Mouse (Mus musculus): ENCODE results near the gene Gkn3. TPM values are rescaled to one million over a fixed set of nuclear protein-coding genes. Genes with fewer than 3 reads are reported as not detected.

Gkn3 gene
- total RNA-seq, 1 experiment from 2014 or later = not detected

DNA sequence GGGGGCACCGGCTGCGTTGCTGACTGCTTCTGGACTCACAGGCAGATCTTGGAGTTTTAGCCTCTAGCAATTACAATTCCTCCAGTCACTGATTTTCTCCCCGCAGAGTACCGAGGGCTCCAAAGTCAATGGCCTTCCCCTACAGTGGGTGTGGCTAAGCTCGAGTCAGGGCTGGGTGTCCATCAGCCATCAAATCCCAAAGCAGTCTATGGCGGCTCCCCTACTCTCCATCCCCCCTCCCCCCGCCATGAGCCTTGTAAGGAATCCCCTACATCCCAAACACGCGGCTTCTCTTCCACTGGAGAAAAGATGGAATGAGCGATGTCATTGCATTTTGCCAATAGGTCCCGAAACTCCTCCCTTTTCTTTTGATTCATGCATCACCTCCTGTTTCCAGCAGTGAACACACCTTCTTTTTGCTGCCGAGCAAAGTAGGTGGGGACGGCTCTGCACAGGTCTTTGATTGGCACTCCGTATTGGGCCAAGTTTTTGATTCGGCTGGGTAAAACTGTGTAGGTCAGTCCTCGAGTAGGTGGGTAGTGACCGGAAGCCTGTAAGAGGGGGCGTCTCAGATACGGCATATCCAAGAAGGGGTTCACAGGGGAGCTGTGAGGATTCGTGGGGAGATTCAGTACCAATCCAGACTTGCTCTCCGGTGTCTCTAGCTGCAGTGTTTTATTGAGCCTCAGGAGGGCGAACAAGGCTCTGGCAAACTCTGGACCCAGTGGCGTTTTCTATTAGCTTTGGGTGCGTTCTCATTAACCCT, 4.6 kb downstream of the Gkn3 start:
- no peak for ATAC-seq (replicated peaks; ENCODE audit: insufficient number of reproducible peaks, low FRiP score, low TSS enrichment, poor library complexity, severe bottlenecking)

DNA sequence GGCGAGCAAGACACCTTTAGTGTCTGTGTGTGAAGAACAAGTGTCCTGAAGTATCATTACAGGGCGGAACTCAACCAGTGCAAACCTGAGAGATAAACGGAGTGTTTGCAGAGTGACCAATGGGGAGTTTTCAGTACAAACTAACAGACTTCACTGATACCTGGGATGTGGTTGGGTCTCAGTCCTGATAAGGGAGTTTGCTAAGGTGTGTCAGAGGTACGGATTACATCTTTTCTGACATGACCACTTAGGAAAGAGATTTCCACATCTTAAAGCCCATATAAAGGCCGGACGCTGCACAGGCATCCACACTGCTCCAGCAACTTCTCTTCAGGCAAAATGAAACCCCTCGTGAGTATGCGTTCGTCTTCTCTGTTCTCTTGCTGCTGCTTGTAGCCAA, 15.7 kb downstream of the Gkn3 start, which contains the start of gene Gkn2:
Gene Gkn2 (plus strand): TSS at position 301 of the 400 bp plus-strand sequence.
- ATAC-seq (replicated peaks; ENCODE audit: insufficient number of reproducible peaks, low FRiP score, low TSS enrichment, poor library complexity, severe bottlenecking) = no peak

DNA sequence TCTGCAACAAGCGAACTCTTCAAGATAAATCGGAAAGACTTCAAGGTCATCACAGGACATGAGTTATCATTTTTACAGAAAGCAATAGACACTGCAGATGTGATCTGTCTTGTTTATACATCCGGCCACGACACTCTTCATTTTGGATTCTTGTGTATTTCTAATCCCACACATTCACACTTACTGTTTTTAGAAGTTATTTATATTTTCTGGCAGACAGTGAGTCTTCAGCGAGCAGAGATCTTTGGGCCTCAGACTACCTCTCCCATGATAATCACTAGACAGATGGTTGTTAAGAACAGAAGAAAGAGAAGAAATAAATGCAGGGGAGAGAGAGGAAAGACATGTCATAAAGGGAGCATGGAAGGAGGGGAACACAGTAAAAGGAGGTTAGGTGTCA, 19.5 kb downstream of the Gkn3 start:
- ATAC-seq (replicated peaks; ENCODE audit: insufficient number of reproducible peaks, low FRiP score, low TSS enrichment, poor library complexity, severe bottlenecking) = no peak

DNA sequence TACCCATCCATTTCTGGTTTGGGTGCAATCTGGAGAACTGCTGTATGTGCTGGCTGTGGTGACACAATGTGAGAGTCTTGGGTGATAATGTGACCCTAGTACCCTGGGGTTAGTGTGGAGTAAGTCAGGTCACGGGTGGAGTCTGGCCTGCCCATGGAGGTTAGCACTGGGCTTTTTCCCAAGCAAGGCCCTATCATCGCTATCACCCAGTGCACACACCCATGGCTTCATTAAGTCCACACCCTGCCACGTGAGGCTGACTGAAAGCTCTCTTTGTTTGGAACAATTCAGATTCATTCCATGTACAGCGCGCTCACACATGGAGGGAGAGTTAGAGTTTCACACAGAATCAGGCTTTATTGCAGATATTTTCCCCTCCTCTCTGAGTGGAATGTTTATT, 34.3 kb downstream of the Gkn3 start:
- no peak for ATAC-seq (replicated peaks; ENCODE audit: insufficient number of reproducible peaks, low FRiP score, low TSS enrichment, poor library complexity, severe bottlenecking)

DNA sequence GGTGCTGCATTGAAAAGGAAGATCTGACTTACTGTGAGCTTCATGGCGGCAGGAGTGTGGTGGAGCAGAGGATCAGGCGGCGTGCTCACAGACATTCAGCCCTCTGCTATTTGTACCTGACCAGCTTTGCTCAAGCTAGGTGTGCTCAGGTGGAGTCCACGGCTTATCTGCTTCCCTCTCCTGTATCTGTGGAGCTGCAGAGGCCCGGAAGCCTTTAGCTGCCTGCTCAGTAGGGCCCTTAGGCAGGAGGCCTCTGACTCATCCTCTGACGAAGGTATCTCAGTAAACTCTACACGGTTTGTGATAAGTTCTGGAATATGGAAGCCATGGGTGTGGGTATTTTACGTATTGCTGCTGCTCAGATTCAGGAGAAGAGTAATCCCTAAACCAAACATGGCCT, 37.9 kb downstream of the Gkn3 start, which contains the start of gene Gkn1:
Gene Gkn1 (minus strand): TSS at position 114 of the 400 bp plus-strand sequence.
- no peak for ATAC-seq (replicated peaks; ENCODE audit: insufficient number of reproducible peaks, low FRiP score, low TSS enrichment, poor library complexity, severe bottlenecking)

DNA sequence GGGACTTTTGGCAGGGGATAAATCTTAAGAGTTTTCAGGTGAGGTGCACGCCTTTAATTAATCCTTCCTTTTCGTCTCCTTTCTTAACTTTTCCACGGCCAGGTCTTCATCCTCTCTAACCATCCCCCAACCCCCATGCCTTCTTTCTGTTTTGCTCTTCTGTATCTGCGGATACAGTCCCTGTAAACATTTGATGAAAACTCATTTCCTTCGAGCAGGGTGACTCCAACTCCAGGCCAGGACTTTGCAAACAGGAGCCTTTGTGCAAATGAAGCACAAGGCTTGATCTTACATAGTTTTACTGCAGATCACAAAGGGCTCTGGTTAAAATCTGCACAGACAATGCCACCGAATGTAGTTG, 52.8 kb downstream of the Gkn3 start:
- no peak for ATAC-seq (replicated peaks; ENCODE audit: insufficient number of reproducible peaks, low FRiP score, low TSS enrichment, poor library complexity, severe bottlenecking)

DNA sequence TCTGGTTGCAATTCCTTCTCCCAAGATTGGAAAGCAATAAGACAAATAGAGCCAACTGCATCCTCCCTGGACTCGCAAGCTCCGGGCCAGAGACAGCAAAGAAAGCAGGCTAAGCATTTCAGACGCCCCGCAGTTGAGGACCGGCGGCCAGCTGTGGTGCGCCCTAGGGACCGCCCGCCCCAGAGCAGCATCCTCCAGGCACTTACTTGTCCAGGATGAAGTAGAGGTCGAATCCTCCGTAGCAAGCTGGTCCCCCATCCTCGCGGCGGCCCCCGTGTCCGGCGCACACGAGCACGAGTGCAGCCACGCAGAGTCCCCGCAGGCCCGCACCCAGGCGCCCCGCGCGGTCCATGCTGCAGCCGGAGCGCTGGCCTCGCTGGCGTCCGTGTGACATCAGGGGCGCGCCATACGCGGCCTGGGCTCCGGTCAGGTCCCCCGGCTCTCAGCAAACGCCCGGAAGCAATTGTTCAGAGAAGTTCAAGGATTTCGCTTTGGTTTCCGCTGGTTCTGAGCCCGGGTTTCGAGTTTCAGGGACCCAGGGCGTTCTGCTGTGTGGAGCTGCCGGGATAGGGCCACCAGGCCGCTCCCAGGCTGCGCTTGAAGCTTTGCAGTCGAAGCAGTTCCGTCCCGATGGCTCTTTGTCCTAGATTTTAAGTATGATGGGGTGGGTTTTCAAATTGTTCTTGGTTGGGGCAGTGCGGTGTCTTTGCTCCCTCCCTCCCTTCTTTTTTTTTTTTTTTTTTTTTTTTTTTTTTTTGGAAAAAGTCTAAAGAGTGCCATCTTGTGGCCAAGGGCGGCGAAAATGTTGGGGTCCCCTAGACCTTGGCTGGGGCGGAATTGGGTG, 53.4 kb downstream of the Gkn3 start, which contains the start of gene Antxr1:
Gene Antxr1 (minus strand): TSS at position 731 of the 844 bp plus-strand sequence.
- no peak for ATAC-seq (replicated peaks; ENCODE audit: insufficient number of reproducible peaks, low FRiP score, low TSS enrichment, poor library complexity, severe bottlenecking)

DNA sequence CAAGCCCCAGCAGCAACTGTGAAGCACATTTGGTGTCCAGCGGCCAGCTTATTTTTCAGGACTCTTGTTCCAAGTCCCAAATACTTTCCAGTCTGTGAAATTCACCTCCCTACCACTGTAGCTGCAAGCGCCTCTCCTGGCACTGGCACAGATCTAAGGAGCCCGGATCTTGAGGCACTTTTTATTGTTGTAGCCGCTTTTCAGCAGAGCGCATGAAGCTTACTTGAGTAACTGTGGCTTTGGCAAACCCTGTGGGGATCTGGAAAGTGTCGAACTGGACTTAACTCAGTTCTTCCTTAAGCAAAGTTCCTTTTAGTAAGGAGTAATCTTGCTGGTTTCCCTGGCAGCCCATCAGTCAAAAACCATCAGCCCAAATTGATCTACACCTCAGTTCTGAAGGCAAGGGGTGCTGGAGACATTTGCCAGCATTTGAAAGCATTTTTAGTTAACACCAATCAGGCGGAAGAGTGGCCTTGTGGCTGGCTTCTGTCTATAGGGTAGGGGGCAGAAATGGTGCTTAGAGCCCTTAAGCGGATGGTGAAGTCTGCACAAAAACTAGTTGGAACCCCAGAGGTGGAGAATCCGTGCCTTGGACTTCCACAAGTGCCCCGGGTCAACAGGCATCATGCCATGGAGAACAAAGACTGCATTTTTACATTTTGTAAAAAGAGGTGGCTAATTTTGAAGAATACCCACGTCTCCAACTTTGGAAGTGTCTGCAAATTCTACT, 54.2 kb downstream of the Gkn3 start:
- no peak for ATAC-seq (replicated peaks; ENCODE audit: insufficient number of reproducible peaks, low FRiP score, low TSS enrichment, poor library complexity, severe bottlenecking)

Other genes with a start within 250 kb of the Gkn3 start
- 0.43 TPM in 1 of 3 replicates, not detected in the others for gene Antxr1, start 53.1 kb downstream of the Gkn3 start, total RNA-seq (2017)
- gene Gkn1, start 38.0 kb downstream of the Gkn3 start, total RNA-seq (2017) = not detected in 3 replicates
- gene Gkn2, start 15.6 kb downstream of the Gkn3 start, total RNA-seq (2017) = not detected in 3 replicates
- not detected in 3 replicates for gene Bmp10, start 40.1 kb upstream of the Gkn3 start, total RNA-seq (2017)
- gene Arhgap25, start 144.3 kb upstream of the Gkn3 start, total RNA-seq (2017) = 138 to 220 TPM (median 146 TPM) in 3 replicates
- gene Prokr1, start 201.8 kb upstream of the Gkn3 start, total RNA-seq (2017) = 0.67 to 2.8 TPM (median 1.9 TPM) in 3 replicates